ENCODE assay signal across 14 mouse cellular contexts in genomic region chr7:100309216-100309615, GRCm38 (mm10). TPM values are rescaled to one million over a fixed set of nuclear protein-coding genes. Genes with fewer than 3 reads are reported as not detected.
DNase-seq lines count a peak whose midpoint lies in the region; ATAC-seq and TF ChIP-seq lines count a peak whose summit lies in the region.
"Had no signal": no experiment of that assay in that cellular context is flagged by ENCODE, and none has a peak within 500 bp of the region (broad histone marks: within the 10 kb centered on the region; RNA-seq: fewer than 3 reads in every experiment).

No protein-coding gene starts in this region.

- TF ChIP-seq CTCF in intestine, postnatal 0 days (IDR thresholded peaks at IDR 0.05; ENCODE audit: low read depth), result no peak

- no peak overlapping the region for H3K27ac ChIP-seq in intestine, embryonic 16.5 days (ENCODE audit: low read length)
- no peak overlapping the region for H3K27ac ChIP-seq in intestine, postnatal 0 days (ENCODE audit: low read depth, low read length)
- peak overlapping the region; percentile 53 for H3K27ac ChIP-seq in forebrain, embryonic 12.5 days
- H3K27ac ChIP-seq: intestine, embryonic 15.5 days had no signal

- no peak overlapping the region for H3K9ac ChIP-seq in intestine, embryonic 16.5 days (ENCODE audit: low read depth, low read length)
- H3K9ac ChIP-seq in intestine, postnatal 0 days (ENCODE audit: low read depth, low read length), result no peak overlapping the region
- no peak overlapping the region for H3K9ac ChIP-seq in forebrain, embryonic 12.5 days
- H3K9ac ChIP-seq: intestine, embryonic 15.5 days had no signal

- 52% methylated on average over 1 of the region's 1 CpGs for WGBS in intestine, embryonic 16.5 days
- WGBS in intestine, postnatal 0 days, result 64% methylated on average over 1 of the region's 1 CpGs
- WGBS in forebrain, embryonic 12.5 days, result 54% methylated on average over 1 of the region's 1 CpGs

- no peaks in the 10 kb centered on the region for H3K36me3 ChIP-seq in intestine, embryonic 16.5 days (ENCODE audit: control insufficient read depth, insufficient read depth, low read length)
- no peaks in the 10 kb centered on the region for H3K36me3 ChIP-seq in intestine, postnatal 0 days (ENCODE audit: control insufficient read depth, insufficient read depth)
- H3K36me3 ChIP-seq in forebrain, embryonic 12.5 days (replicated peaks), result no peaks in the 10 kb centered on the region
- H3K36me3 ChIP-seq: intestine, embryonic 15.5 days had no signal

- H3K4me3 ChIP-seq in intestine, embryonic 16.5 days (ENCODE audit: low read length), result no peak overlapping the region
- H3K4me3 ChIP-seq in intestine, postnatal 0 days (ENCODE audit: low read depth, low read length), result no peak overlapping the region
- H3K4me3 ChIP-seq in forebrain, embryonic 12.5 days (replicated peaks), result no peak overlapping the region
- H3K4me3 ChIP-seq: intestine, embryonic 15.5 days had no signal

- no peak overlapping the region for H3K4me2 ChIP-seq in intestine, embryonic 16.5 days (ENCODE audit: low read depth, low read length)
- no peak overlapping the region for H3K4me2 ChIP-seq in intestine, postnatal 0 days (replicated peaks; ENCODE audit: low read depth)
- H3K4me2 ChIP-seq in forebrain, embryonic 12.5 days, result no peak overlapping the region
- H3K4me2 ChIP-seq: intestine, embryonic 15.5 days had no signal

- no peaks in the 10 kb centered on the region for H3K9me3 ChIP-seq in intestine, embryonic 16.5 days (ENCODE audit: control insufficient read depth, low read length)
- H3K9me3 ChIP-seq in intestine, postnatal 0 days (ENCODE audit: control insufficient read depth), result no peaks in the 10 kb centered on the region
- H3K9me3 ChIP-seq in forebrain, embryonic 12.5 days, result no peaks in the 10 kb centered on the region
- H3K9me3 ChIP-seq: intestine, embryonic 15.5 days had no signal

- peak; percentile 90 for DNase-seq in NIH3T3 (ENCODE audit: low read depth)
- DNase-seq in retina, embryonic 14.5 days (ENCODE audit: low spot score), result no peak
- DNase-seq in testis, postnatal 14 days (ENCODE audit: low spot score), result no peak
- no peak for DNase-seq in yolk sac, embryonic 10.5 days (ENCODE audit: low spot score)
- DNase-seq: adrenal gland, postnatal 14 days; cerebellum, postnatal 10 days; left cerebral cortex, postnatal 4 days; right cerebral cortex, postnatal 25 days; thymus, postnatal 36 days had no signal

- no peaks in the 10 kb centered on the region for H3K27me3 ChIP-seq in intestine, embryonic 16.5 days (replicated peaks; ENCODE audit: control insufficient read depth, insufficient read depth, low read length)
- 0 out of 2 replicates have a peak, but pooled peaks cover 4% of the 10 kb centered on the region for H3K27me3 ChIP-seq in intestine, postnatal 0 days (replicated peaks; ENCODE audit: control insufficient read depth, insufficient read depth, low read length)
- no peaks in the 10 kb centered on the region for H3K27me3 ChIP-seq in forebrain, embryonic 12.5 days
- H3K27me3 ChIP-seq: intestine, embryonic 15.5 days had no signal

- peak; percentile 36; the same call in 1 of the 2 replicates for ATAC-seq in intestine, embryonic 16.5 days
- ATAC-seq in intestine, postnatal 0 days, result no peak
- ATAC-seq in forebrain, embryonic 12.5 days (ENCODE audit: low FRiP score), result peak; percentile 37; the same call in 1 of the 2 replicates
- peak; percentile 64 for ATAC-seq in megakaryocyte-erythroid progenitor cell, adult 5-6 weeks (replicated peaks; ENCODE audit: low FRiP score, low TSS enrichment, poor library complexity, severe bottlenecking)
- ATAC-seq: intestine, embryonic 15.5 days had no signal

- no peaks in the 10 kb centered on the region for H3K4me1 ChIP-seq in intestine, embryonic 16.5 days (ENCODE audit: control insufficient read depth, insufficient read depth, low read length)
- H3K4me1 ChIP-seq in intestine, postnatal 0 days (replicated peaks; ENCODE audit: control insufficient read depth, insufficient read depth, low read length), result no peaks in the 10 kb centered on the region
- peaks cover 39% of the 10 kb centered on the region for H3K4me1 ChIP-seq in forebrain, embryonic 12.5 days

RNA-seq across cellular contexts. Expression of gene P4ha3, which starts 23.9 kb away (rescaled TPM):
- 3.6 and 3.7 TPM in 2 replicates for polyA plus RNA-seq in intestine, embryonic 16.5 days (2015; fragmentation: Nextera tagmentation; extraction: Ambion mirVana)
- 0.67 and 1.6 TPM in 2 replicates for polyA plus RNA-seq in intestine, postnatal 0 days (2015; fragmentation: Nextera tagmentation; extraction: Ambion mirVana)
- 4.1 and 4.2 TPM in 2 replicates for polyA plus RNA-seq in forebrain, embryonic 12.5 days (2016; fragmentation: Nextera tagmentation; extraction: Ambion mirVana)
- not detected in 2 replicates for total RNA-seq in megakaryocyte-erythroid progenitor cell, adult 5-6 weeks (2014; fragmentation: Nextera tagmentation)
- total RNA-seq in megakaryocyte-erythroid progenitor cell, adult 5-6 weeks (2017), result 0.38 TPM in 1 of 2 replicates, not detected in the other
